Mouse (Mus musculus) liver, embryonic 15.5 days (tissue): ENCODE data around the gene Mrpl50. TPM values are rescaled to one million over a fixed set of nuclear protein-coding genes. Genes with fewer than 3 reads are reported as not detected.

Experiments
- ATAC-seq: fragments of 200-750 bp; cut with Nextera tagmentation; 2 replicates; pipeline ENCODE4 v1.8.0; 2017; ENCODE audit warnings: moderate number of reproducible peaks, mild to moderate bottlenecking, moderate library complexity; ENCODE audit not compliant: insufficient read depth
- H3K27ac ChIP-seq: fragments of 300-500 bp; sonication (generic); replicated peaks from 2 replicates; pipeline ENCODE4 v1.5.1; 2015; ENCODE audit warnings: mild to moderate bottlenecking, inconsistent platforms
- H3K27me3 ChIP-seq: fragments of 300-500 bp; sonication (generic); 2 replicates; pipeline ENCODE4 v1.6.1; 2015; ENCODE audit warnings: mild to moderate bottlenecking, inconsistent platforms
- H3K36me3 ChIP-seq: fragments of 300-500 bp; sonication (generic); replicated peaks from 2 replicates; pipeline ENCODE4 v1.6.1; 2015; ENCODE audit warnings: moderate library complexity, mild to moderate bottlenecking, inconsistent platforms
- H3K4me1 ChIP-seq: fragments of 300-500 bp; sonication (generic); replicated peaks from 2 replicates; pipeline ENCODE4 v1.6.1; 2015; ENCODE audit warnings: inconsistent platforms
- H3K4me2 ChIP-seq: fragments of 300-500 bp; sonication (generic); 2 replicates; pipeline ENCODE4 v1.6.1; 2015; ENCODE audit warnings: moderate library complexity, mild to moderate bottlenecking, inconsistent platforms
- H3K4me3 ChIP-seq: fragments of 300-500 bp; sonication (generic); replicated peaks from 2 replicates; pipeline ENCODE4 v1.5.1; 2015; ENCODE audit warnings: mild to moderate bottlenecking, inconsistent platforms
- H3K9ac ChIP-seq: fragments of 300-500 bp; sonication (generic); 2 replicates; pipeline ENCODE4 v1.6.1; 2015; ENCODE audit warnings: moderate library complexity, mild to moderate bottlenecking, inconsistent platforms
- H3K9me3 ChIP-seq: fragments of 300-500 bp; sonication (generic); replicated peaks from 2 replicates; pipeline ENCODE4 v1.6.1; 2016; ENCODE audit warnings: inconsistent platforms
- WGBS: fragments of 180-500 bp; shearing (Covaris S2); methylation state at CpG from one replicate; pipeline ENCODE4 v1.1.7; 2015; ENCODE audit warnings: mixed read lengths; ENCODE audit not compliant: insufficient replicate concordance; 5-methylcytosine and 5-hydroxymethylcytosine counted together
- polyA plus RNA-seq: library from polyadenylated mRNA; unstranded; fragments of >200 nt; fragmentation: Nextera tagmentation; extraction: Ambion mirVana; gene quantifications from 2 replicates; pipeline ENCODE4 v1.2.1, GENCODE M21; 2015

The Mrpl50 gene
- polyA plus RNA-seq, 1 experiment from 2014 or later = 51.5 TPM

- no peak within 1 kb of the TSS for H3K4me3 ChIP-seq
- no peaks in the 10 kb centered on the region for H3K9me3 ChIP-seq
- peak within 1 kb of the TSS; percentile 42 for H3K4me2 ChIP-seq
- H3K4me1 ChIP-seq = peaks cover 55% of the 10 kb centered on the region
- no peaks in the 10 kb centered on the region for H3K27me3 ChIP-seq
- no peak for ATAC-seq
- no peaks in the 10 kb centered on the region for H3K36me3 ChIP-seq
- H3K27ac ChIP-seq = peak within 1 kb of the TSS; percentile 71
- WGBS = 46% methylated on average over 3 of the region's 3 CpGs
- H3K9ac ChIP-seq = no peak within 1 kb of the TSS
Observed at GRCm38 (mm10) chr4:49473435-49474100, 47.3 kb downstream of the Mrpl50 start, which contains the start of gene Acnat1. Gene Acnat1 (minus strand): TSS chr4:49473912.

- Histone ChIP-seq H3K4me2 (no peak overlapping the region), H3K4me3 (no peak overlapping the region), H3K27ac (no peak overlapping the region), H3K9me3 (no peaks in the 10 kb centered on the region), H3K27me3 (no peaks in the 10 kb centered on the region), H3K36me3 (no peaks in the 10 kb centered on the region), H3K4me1 (peaks cover 17% of the 10 kb centered on the region), H3K9ac (no peak overlapping the region)
- 49% methylated on average over 3 of the region's 3 CpGs for WGBS
- no peak for ATAC-seq
Observed at GRCm38 (mm10) chr4:49469435-49470151, 51.3 kb downstream of the Mrpl50 start.

- Histone ChIP-seq H3K4me1 (no peaks in the 10 kb centered on the region), H3K4me2 (no peak overlapping the region), H3K9me3 (no peaks in the 10 kb centered on the region), H3K9ac (no peak overlapping the region), H3K36me3 (no peaks in the 10 kb centered on the region), H3K27ac (no peak overlapping the region), H3K4me3 (no peak overlapping the region), H3K27me3 (no peaks in the 10 kb centered on the region)
- WGBS = 71% methylated on average over 6 of the region's 6 CpGs
- no peak for ATAC-seq
Observed at GRCm38 (mm10) chr4:49467360-49467759, 53.5 kb downstream of the Mrpl50 start.

Other genes with a start within 250 kb of the Mrpl50 start
- 0.30 and 0.76 TPM in 2 replicates for gene Acnat2, start 112.9 kb downstream of the Mrpl50 start, polyA plus RNA-seq
- 0.79 and 0.93 TPM in 2 replicates for gene Acnat1, start 47.2 kb downstream of the Mrpl50 start, polyA plus RNA-seq
- 1.5 and 2.2 TPM in 2 replicates for gene Baat, start 14.5 kb downstream of the Mrpl50 start, polyA plus RNA-seq
- 3.1 and 3.3 TPM in 2 replicates for gene Zfp189, start 83 bp upstream of the Mrpl50 start, polyA plus RNA-seq
- 338 and 390 TPM in 2 replicates for gene Aldob, start 28.5 kb upstream of the Mrpl50 start, polyA plus RNA-seq
- 6.7 and 7.2 TPM in 2 replicates for gene Tmem246, start 76.8 kb upstream of the Mrpl50 start, polyA plus RNA-seq
- 14.1 and 14.2 TPM in 2 replicates for gene Rnf20, start 110.9 kb upstream of the Mrpl50 start, polyA plus RNA-seq
- not detected in 2 replicates for gene Ppp3r2, start 160.9 kb upstream of the Mrpl50 start, polyA plus RNA-seq